Mouse (Mus musculus) activated CD4-positive, CD25-positive, alpha-beta regulatory T cell, adult 9 weeks (primary cell): Measurements from ENCODE around the gene Lmna. TPM values are rescaled to one million over a fixed set of nuclear protein-coding genes. Genes with fewer than 3 reads are reported as not detected.

Experiments
- polyA plus RNA-seq: library from polyadenylated mRNA; unstranded; fragments of 100-300 nt; shearing (Covaris generic); gene quantifications from one replicate; pipeline ENCODE4 v1.2.1, GENCODE M21; 2017

The Lmna gene
- 12.2 TPM for polyA plus RNA-seq

DNA sequence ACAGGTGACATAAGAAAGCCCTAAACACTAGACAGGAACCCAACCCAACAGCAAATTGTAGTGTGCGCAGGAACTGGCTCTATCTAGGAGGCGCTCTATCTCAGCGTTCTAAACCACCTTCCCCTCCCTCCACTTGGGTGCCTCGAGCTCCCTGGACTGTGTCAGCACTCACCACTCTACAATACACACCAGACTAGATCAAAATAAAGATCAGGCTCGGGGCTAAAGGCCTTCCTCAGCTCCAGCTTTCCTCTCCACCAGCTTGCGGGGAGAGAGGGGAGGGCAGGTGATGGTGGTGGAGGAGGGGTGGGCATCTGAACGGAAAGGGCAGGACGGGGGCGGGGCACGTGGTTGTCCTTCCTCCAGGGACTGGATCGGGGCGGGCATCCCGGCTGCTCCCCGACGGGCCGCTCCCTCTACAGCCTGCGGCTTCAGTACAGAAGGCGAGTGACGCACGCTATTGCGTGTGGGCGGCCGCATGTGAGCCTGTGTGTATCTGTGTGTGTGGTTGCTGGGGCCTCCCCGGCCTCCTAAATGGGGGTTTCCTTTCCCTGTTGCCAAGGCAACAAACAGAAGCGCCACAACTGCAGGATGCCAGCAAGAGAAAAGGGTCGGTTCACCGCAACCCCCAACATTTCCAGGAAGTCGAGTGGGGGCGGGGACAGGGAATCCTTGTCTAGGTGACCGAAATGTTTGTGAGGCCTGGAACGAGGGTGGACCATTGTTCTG is at the start of gene Lmna:
Gene Lmna (minus strand): TSS at position 265 of the 729 bp plus-strand sequence.

DNA sequence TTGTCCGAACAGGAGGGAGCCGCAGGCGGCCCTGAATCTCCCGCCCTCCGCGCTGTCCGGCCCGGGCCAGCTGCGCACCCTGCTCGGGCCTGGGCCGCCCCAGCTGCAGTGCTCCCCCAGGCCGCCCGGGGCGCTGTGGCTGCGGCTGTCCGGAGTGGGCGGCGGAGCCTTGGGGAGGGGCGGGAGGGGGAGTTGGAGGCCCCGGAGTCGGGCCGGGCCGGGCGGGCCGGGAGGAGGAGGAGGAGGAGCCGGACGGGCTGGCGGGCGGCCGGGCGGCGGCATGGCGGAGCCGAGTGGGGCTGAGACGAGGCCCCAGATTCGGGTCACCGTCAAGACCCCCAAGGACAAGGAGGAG is 43.7 kb upstream of the Lmna start, which contains the start of gene Ubqln4:
Gene Ubqln4 (plus strand): TSS at position 234 of the 355 bp plus-strand sequence.

DNA sequence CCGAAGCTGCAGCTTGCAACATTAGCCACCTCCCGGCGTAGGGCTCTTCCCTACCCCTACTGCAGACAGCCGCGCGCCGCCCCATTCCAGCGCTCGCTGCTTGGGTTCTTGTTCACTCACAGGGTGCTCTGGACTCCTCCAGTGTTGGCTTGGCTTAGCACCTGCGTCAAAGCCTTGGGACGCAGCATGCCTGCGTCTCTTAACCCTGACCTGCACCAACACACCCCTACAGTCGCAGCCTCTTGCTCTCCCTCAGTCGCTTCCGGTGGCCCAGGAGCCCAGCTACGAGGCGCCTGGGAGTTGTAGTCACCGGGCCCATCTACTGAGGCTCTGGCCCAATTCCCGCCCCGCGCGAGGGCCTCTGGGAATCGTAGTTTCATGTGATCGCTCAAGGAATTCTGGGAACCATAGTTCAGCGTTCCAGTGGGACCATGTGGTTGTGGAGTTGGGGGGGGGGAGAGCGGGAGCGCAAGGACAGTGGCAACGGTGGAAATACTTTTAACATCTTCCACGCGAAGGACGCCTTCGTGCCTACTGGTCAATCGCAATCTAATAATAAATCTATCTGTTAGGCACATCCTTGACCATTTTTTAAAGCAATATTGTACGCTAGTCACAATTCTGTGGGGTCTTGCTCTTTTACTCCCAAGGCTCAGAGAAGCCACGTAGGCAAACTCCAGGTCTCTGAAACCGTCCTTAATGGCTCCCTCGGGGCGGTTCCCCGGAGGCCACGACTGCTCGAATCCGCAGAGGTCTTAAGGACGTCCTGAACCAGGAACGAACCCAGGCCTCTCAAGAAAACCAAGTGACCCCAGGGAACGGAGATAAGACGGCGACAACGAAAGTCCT is 43.1 kb upstream of the Lmna start, which contains the start of gene Lamtor2:
Gene Lamtor2 (minus strand): TSS at position 399 of the 849 bp plus-strand sequence.

DNA sequence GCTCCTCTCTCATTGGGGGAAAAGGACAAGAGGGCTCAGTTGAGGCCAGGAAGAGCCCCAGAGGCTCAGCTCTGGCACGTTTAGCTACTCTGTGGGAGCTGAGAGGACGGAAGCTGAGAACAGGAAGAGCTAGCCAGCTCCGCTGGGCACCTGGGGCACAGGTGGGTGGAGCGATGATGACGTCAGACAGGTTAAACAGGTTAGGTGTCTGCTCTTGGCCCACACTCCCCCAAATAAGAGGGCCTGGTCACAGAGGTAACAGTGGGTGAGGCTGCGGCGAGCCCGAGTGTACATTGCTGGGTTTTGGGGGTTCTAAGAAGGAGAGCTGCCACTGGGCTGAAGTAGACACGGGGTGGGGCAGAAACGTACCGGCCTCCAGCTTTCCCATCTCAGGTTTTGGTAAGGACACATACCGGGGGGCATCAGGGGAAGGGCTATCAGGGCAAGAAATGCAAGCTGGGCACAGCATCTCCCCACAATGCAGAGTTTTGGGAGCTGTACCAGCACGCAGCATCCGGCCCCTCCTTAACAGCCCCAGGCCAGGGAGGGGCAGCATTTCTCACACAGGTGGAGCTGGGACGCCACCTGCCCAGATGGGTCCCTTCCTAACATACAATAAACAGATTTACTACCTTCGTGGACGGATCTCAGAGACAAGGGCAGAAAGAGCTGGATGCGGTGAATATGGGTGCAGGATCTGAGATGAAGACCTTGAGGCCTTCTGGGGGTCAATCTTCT is 38.6 kb upstream of the Lmna start, which contains the start of gene Rab25:
Gene Rab25 (minus strand): TSS at position 121 of the 738 bp plus-strand sequence.

DNA sequence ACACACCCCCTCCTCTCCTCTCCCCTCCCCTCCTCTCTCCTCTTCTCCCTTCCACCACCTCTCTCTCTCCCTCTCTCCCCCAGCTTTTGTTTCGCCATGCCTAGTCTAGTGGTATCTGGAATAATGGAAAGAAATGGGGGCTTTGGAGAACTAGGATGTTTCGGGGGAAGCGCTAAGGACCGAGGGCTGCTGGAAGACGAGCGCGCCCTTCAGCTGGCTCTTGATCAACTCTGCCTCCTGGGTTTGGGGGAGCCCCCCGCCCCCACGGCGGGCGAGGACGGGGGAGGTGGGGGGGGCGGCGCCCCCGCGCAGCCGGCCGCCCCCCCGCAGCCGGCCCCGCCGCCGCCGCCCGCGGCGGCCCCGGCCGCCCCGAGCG is 22.5 kb upstream of the Lmna start, which contains the start of gene Mex3a:
Gene Mex3a (plus strand): TSS at position 97 of the 376 bp plus-strand sequence.

DNA sequence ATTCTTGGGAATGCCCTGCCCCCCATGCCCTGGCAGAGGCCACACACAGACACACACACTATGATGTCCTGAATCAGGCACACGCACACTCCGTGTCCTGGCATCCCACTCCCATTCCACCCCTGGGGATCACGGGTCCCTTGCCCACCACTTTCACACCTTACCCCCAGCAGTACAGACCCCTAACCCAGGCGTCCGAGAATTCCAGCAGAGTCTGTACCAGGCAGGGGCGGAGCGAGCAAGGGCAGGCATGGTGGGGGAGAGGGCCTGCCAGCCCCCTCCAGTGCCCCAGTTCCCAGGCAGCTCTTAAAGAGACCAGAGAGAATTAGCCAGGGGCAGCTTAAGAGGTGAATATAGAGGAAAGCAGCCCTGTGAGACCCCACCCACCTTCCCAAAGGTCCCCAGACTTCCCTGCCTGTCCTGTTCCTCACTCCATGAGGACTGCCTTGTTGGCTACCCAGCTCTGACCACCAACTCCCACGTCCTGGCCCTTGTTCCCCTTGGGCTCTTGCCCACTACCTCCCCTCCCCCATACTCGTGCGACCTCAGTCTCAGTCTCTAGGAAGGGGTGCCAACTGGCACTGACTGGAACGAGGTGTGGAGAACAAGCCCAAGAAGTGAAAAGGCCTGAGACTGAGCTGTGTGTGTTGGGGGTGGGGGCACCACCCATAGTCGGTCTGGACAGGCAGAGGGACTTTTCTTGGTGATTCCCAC is 48.6 kb downstream of the Lmna start, which contains the start of gene Sema4a:
Gene Sema4a (minus strand): TSS at position 200 of the 714 bp plus-strand sequence.

Other genes starting within 250 kb of the Lmna start
- not detected for gene Gm38392, start 222.7 kb downstream of the Lmna start, polyA plus RNA-seq
- gene Tsacc, start 213.0 kb downstream of the Lmna start, polyA plus RNA-seq: 11.0 TPM
- 376 TPM for gene Cct3, start 212.8 kb downstream of the Lmna start, polyA plus RNA-seq
- 422 TPM for gene Glmp, start 184.9 kb downstream of the Lmna start, polyA plus RNA-seq
- gene Tmem79, start 173.8 kb downstream of the Lmna start, polyA plus RNA-seq: 1.4 TPM
- gene Smg5, start 173.7 kb downstream of the Lmna start, polyA plus RNA-seq: 53.1 TPM
- gene Paqr6, start 145.4 kb downstream of the Lmna start, polyA plus RNA-seq: not detected
- gene Bglap3, start 137.2 kb downstream of the Lmna start, polyA plus RNA-seq: not detected
- gene Bglap2, start 131.3 kb downstream of the Lmna start, polyA plus RNA-seq: not detected
- not detected for gene Bglap, start 125.5 kb downstream of the Lmna start, polyA plus RNA-seq
- 34.7 TPM for gene Pmf1, start 99.6 kb downstream of the Lmna start, polyA plus RNA-seq
- 21.2 TPM for gene Slc25a44, start 84.8 kb downstream of the Lmna start, polyA plus RNA-seq
- 33.9 TPM for gene Sema4a, start 48.8 kb downstream of the Lmna start, polyA plus RNA-seq
- 0.26 TPM for gene Mex3a, start 22.4 kb upstream of the Lmna start, polyA plus RNA-seq
- gene Rab25, start 38.3 kb upstream of the Lmna start, polyA plus RNA-seq: not detected
- gene Lamtor2, start 43.1 kb upstream of the Lmna start, polyA plus RNA-seq: 198 TPM
- 49.3 TPM for gene Ubqln4, start 43.8 kb upstream of the Lmna start, polyA plus RNA-seq
- 136 TPM for gene Ssr2, start 65.9 kb upstream of the Lmna start, polyA plus RNA-seq
- gene Arhgef2, start 96.0 kb upstream of the Lmna start, polyA plus RNA-seq: 127 TPM
- gene Rxfp4, start 143.2 kb upstream of the Lmna start, polyA plus RNA-seq: not detected
- gene Khdc4, start 175.8 kb upstream of the Lmna start, polyA plus RNA-seq: 74.1 TPM
- gene Rit1, start 206.9 kb upstream of the Lmna start, polyA plus RNA-seq: 60.1 TPM